Mouse (Mus musculus) spleen, adult 2 months (tissue): ENCODE measurements at regions not wholly inside any gene's neighbourhood (a gene's known extent, or its start where the extent isn't known, plus 50 kb on each side); places are given as distances from the start of the nearest gene placed in this dataset.
A peak's percentile ranks its signal among the peaks of the same experiment; 100 is the strongest.

Source experiments
- DNase-seq, 2 experiments: peaks; one replicate each; pipeline versions ENCODE4 v3.0.0 to v3.0.0-alpha.2; 2012 to 2021; ENCODE audit warnings: low spot score in 2 of 2, low read depth in 1 of 2
- H3K27ac ChIP-seq: fragments of 200-500 bp; 2 replicates; pipeline ENCODE4 v1.5.1; 2012; ENCODE audit warnings: low read length, inconsistent platforms; ENCODE audit not compliant: insufficient read depth
- H3K27me3 ChIP-seq: fragments of 200-500 bp; 2 replicates; pipeline ENCODE4 v1.6.1; 2012; ENCODE audit warnings: mild to moderate bottlenecking, moderate library complexity, low read length, inconsistent platforms; ENCODE audit not compliant: control insufficient read depth, insufficient read depth
- H3K36me3 ChIP-seq: fragments of 200-500 bp; 2 replicates; pipeline ENCODE4 v1.6.1; 2012; ENCODE audit warnings: mild to moderate bottlenecking, low read length, inconsistent platforms; ENCODE audit not compliant: control insufficient read depth, insufficient read depth
- H3K4me1 ChIP-seq: fragments of 200-500 bp; 2 replicates; pipeline ENCODE4 v1.6.1; 2011; ENCODE audit warnings: inconsistent platforms; ENCODE audit not compliant: control insufficient read depth, insufficient read depth, insufficient read length
- H3K4me3 ChIP-seq: fragments of 200-500 bp; 2 replicates; pipeline ENCODE4 v1.5.1; 2011; ENCODE audit warnings: mild to moderate bottlenecking, inconsistent platforms; ENCODE audit not compliant: insufficient read depth, insufficient read length; ENCODE audit errors: extremely low read depth
- CTCF ChIP-seq: fragments of 200-500 bp; IDR thresholded peaks from 2 replicates; pipeline ENCODE4 v1.5.1; 2011; ENCODE audit warnings: mild to moderate bottlenecking, inconsistent platforms; ENCODE audit not compliant: insufficient read depth, insufficient read length, insufficient replicate concordance; ENCODE audit errors: extremely low read depth
- POLR2A ChIP-seq: fragments of 200-500 bp; IDR thresholded peaks from 2 replicates; pipeline ENCODE4 v1.6.1; 2011; ENCODE audit warnings: low read depth, low read length, inconsistent platforms
- WGBS: fragments of 180-500 bp; shearing (Covaris S2); methylation state at CpG from one replicate; pipeline ENCODE4 v1.1.7; 2018; 5-methylcytosine and 5-hydroxymethylcytosine counted together

- Histone ChIP-seq H3K27me3 (no peaks in the 10 kb centered on the region), H3K4me3 (no peak overlapping the region), H3K4me1 (no peaks in the 10 kb centered on the region), H3K27ac (no peak overlapping the region), H3K36me3 (no peaks in the 10 kb centered on the region)
- TF ChIP-seq POLR2A (no peak), CTCF (no peak)
- no peak for DNase-seq
- 73% methylated on average over 3 of the region's 3 CpGs for WGBS
Measured at GRCm38 (mm10) chr3:102319331-102319730, 114.8 kb upstream of the Vangl1 start.

- no peak overlapping the region for H3K27ac ChIP-seq
- no peak for DNase-seq
- H3K4me3 ChIP-seq: no peak overlapping the region
- 79% methylated on average over 3 of the region's 3 CpGs for WGBS
- H3K4me1 ChIP-seq: no peaks in the 10 kb centered on the region
- TF ChIP-seq POLR2A: no peak
- no peak for TF ChIP-seq CTCF
- no peaks in the 10 kb centered on the region for H3K27me3 ChIP-seq
- no peaks in the 10 kb centered on the region for H3K36me3 ChIP-seq
Measured at GRCm38 (mm10) chr3:102316151-102316550, 111.7 kb upstream of the Vangl1 start.

GRCm38 (mm10) chr3:102311482-102312225 is 107.2 kb upstream of the Vangl1 start:
- 77% methylated on average over 15 of the region's 15 CpGs for WGBS
- Histone ChIP-seq H3K27me3 (no peaks in the 10 kb centered on the region), H3K36me3 (no peaks in the 10 kb centered on the region), H3K27ac (no peak overlapping the region), H3K4me1 (no peaks in the 10 kb centered on the region), H3K4me3 (no peak overlapping the region)
- TF ChIP-seq POLR2A (no peak), CTCF (no peak)
- DNase-seq: no peak

GRCm38 (mm10) chr3:102310243-102310642 is 105.8 kb upstream of the Vangl1 start:
- Histone ChIP-seq H3K36me3 (no peaks in the 10 kb centered on the region), H3K4me3 (no peak overlapping the region), H3K27ac (no peak overlapping the region), H3K27me3 (no peaks in the 10 kb centered on the region), H3K4me1 (no peaks in the 10 kb centered on the region)
- DNase-seq: no peak
- TF ChIP-seq POLR2A: no peak
- TF ChIP-seq CTCF: no peak
- WGBS: 82% methylated on average over 9 of the region's 9 CpGs

GRCm38 (mm10) chr3:102309756-102310155 is 105.3 kb upstream of the Vangl1 start:
- WGBS: 27% methylated on average over 9 of the region's 9 CpGs
- DNase-seq: no peak
- no peaks in the 10 kb centered on the region for H3K27me3 ChIP-seq
- no peak overlapping the region for H3K27ac ChIP-seq
- H3K4me1 ChIP-seq: no peaks in the 10 kb centered on the region
- 0 out of 2 replicates have a peak, but pooled peaks have one; percentile 1 for TF ChIP-seq CTCF
- TF ChIP-seq POLR2A: no peak
- H3K36me3 ChIP-seq: no peaks in the 10 kb centered on the region
- no peak overlapping the region for H3K4me3 ChIP-seq

GRCm38 (mm10) chr3:102307656-102308055 is 103.2 kb upstream of the Vangl1 start:
- WGBS: 92% methylated on average over 1 of the region's 1 CpGs
- Histone ChIP-seq H3K36me3 (no peaks in the 10 kb centered on the region), H3K27ac (no peak overlapping the region), H3K27me3 (no peaks in the 10 kb centered on the region), H3K4me3 (no peak overlapping the region), H3K4me1 (no peaks in the 10 kb centered on the region)
- no peak for TF ChIP-seq POLR2A
- no peak for TF ChIP-seq CTCF
- no peak for DNase-seq

- no peak for DNase-seq
- H3K27me3 ChIP-seq: no peaks in the 10 kb centered on the region
- no peak overlapping the region for H3K4me3 ChIP-seq
- WGBS: 83% methylated on average over 3 of the region's 3 CpGs
- no peaks in the 10 kb centered on the region for H3K36me3 ChIP-seq
- H3K27ac ChIP-seq: no peak overlapping the region
- H3K4me1 ChIP-seq: no peaks in the 10 kb centered on the region
- no peak for TF ChIP-seq CTCF
Measured at GRCm38 (mm10) chr3:102292385-102292784, 87.9 kb upstream of the Vangl1 start.
